In genomic region chr14:16365362-16366173, GRCm38 (mm10) we compare ENCODE assay signal across 8 mouse cellular contexts. TPM values are rescaled to one million over a fixed set of nuclear protein-coding genes. Genes with fewer than 3 reads are reported as not detected.
DNase-seq lines count a peak whose midpoint lies in the region; ATAC-seq and TF ChIP-seq lines count a peak whose summit lies in the region.

No protein-coding gene starts in this region.

- H3K9ac ChIP-seq in heart, embryonic 16.5 days (ENCODE audit: low read length): peak overlapping the region; percentile 95
- H3K9ac ChIP-seq in liver, embryonic 16.5 days (ENCODE audit: low read depth, low read length): peak overlapping the region; percentile 99
- peak overlapping the region; percentile 99 for H3K9ac ChIP-seq in neural tube, embryonic 12.5 days
- peak overlapping the region; percentile 96 for H3K9ac ChIP-seq in stomach, postnatal 0 days (ENCODE audit: low read length)

- peak overlapping the region; percentile 81 for H3K4me2 ChIP-seq in heart, embryonic 16.5 days (ENCODE audit: low read depth, low read length)
- H3K4me2 ChIP-seq in liver, embryonic 16.5 days (ENCODE audit: low read depth, low read length): peak overlapping the region; percentile 70
- H3K4me2 ChIP-seq in neural tube, embryonic 12.5 days (replicated peaks): peak overlapping the region; percentile 81
- H3K4me2 ChIP-seq in stomach, postnatal 0 days (replicated peaks; ENCODE audit: low read depth): peak overlapping the region; percentile 84

- peak overlapping the region; percentile 85 for H3K4me3 ChIP-seq in brown adipose tissue, adult 24 weeks (ENCODE audit: insufficient read depth, low read depth, low read length)
- peak overlapping the region; percentile 93 for H3K4me3 ChIP-seq in forebrain, embryonic 10.5 days
- peak overlapping the region; percentile 69 for H3K4me3 ChIP-seq in heart, embryonic 16.5 days (ENCODE audit: low read length)
- H3K4me3 ChIP-seq in liver, embryonic 16.5 days (ENCODE audit: low read depth, low read length): peak overlapping the region; percentile 96
- peak overlapping the region; percentile 97 for H3K4me3 ChIP-seq in neural tube, embryonic 12.5 days
- H3K4me3 ChIP-seq in stomach, postnatal 0 days (ENCODE audit: low read depth, low read length): peak overlapping the region; percentile 95

- TF ChIP-seq EP300 in stomach, postnatal 0 days (optimal IDR thresholded peaks at IDR 0.05): no peak

- peak overlapping the region; percentile 92 for H3K27ac ChIP-seq in brown adipose tissue, adult 24 weeks (replicated peaks; ENCODE audit: low read depth, low read length)
- H3K27ac ChIP-seq in forebrain, embryonic 10.5 days: peak overlapping the region; percentile 99
- peak overlapping the region; percentile 94 for H3K27ac ChIP-seq in heart, embryonic 16.5 days (ENCODE audit: low read length)
- H3K27ac ChIP-seq in liver, embryonic 16.5 days (ENCODE audit: low read length): peak overlapping the region; percentile 97
- peak overlapping the region; percentile 98 for H3K27ac ChIP-seq in neural tube, embryonic 12.5 days
- H3K27ac ChIP-seq in stomach, postnatal 0 days (replicated peaks): peak overlapping the region; percentile 99

- H3K36me3 ChIP-seq in forebrain, embryonic 10.5 days (replicated peaks): peaks cover 14% of the 10 kb centered on the region
- H3K36me3 ChIP-seq in heart, embryonic 16.5 days (ENCODE audit: control insufficient read depth, insufficient read depth): no peaks in the 10 kb centered on the region
- no peaks in the 10 kb centered on the region for H3K36me3 ChIP-seq in liver, embryonic 16.5 days (ENCODE audit: control insufficient read depth, insufficient read depth)
- H3K36me3 ChIP-seq in neural tube, embryonic 12.5 days: peaks cover 2% of the 10 kb centered on the region; the same call in 1 of the 2 replicates
- no peaks in the 10 kb centered on the region for H3K36me3 ChIP-seq in stomach, postnatal 0 days (ENCODE audit: control insufficient read depth, insufficient read depth, low read length)

- no peaks in the 10 kb centered on the region for H3K9me3 ChIP-seq in forebrain, embryonic 10.5 days
- no peaks in the 10 kb centered on the region for H3K9me3 ChIP-seq in heart, embryonic 16.5 days (replicated peaks; ENCODE audit: control insufficient read depth, low read length)
- H3K9me3 ChIP-seq in liver, embryonic 16.5 days (replicated peaks; ENCODE audit: control insufficient read depth, low read length): no peaks in the 10 kb centered on the region
- no peaks in the 10 kb centered on the region for H3K9me3 ChIP-seq in neural tube, embryonic 12.5 days
- H3K9me3 ChIP-seq in stomach, postnatal 0 days (ENCODE audit: control insufficient read depth, low read length): no peaks in the 10 kb centered on the region

- peak; percentile 47 for ATAC-seq in heart, embryonic 16.5 days (replicated peaks; ENCODE audit: extremely low read depth, insufficient read depth, low FRiP score)
- peak; percentile 67 for ATAC-seq in liver, embryonic 16.5 days (ENCODE audit: low read depth)
- ATAC-seq in neural tube, embryonic 12.5 days (ENCODE audit: low FRiP score, low read depth): peak; percentile 68
- ATAC-seq in stomach, postnatal 0 days (ENCODE audit: low FRiP score, low TSS enrichment): peak; percentile 74

- DNase-seq in CD4-positive, CD25-positive, alpha-beta regulatory T cell, adult 2 months (ENCODE audit: low read depth, low spot score): peak; percentile 76
- peak; percentile 72 for DNase-seq in forebrain, embryonic 10.5 days (ENCODE audit: extremely low spot score, low spot score)
- DNase-seq in kidney, postnatal 36 days: peak; percentile 66 to 81
- peak; percentile 79 for DNase-seq in stomach, postnatal 0 days (ENCODE audit: low spot score)

- under 1% methylated on average over 85 of the region's 87 CpGs for WGBS in forebrain, embryonic 10.5 days
- WGBS in heart, embryonic 16.5 days: under 1% methylated on average over 85 of the region's 87 CpGs
- WGBS in liver, embryonic 16.5 days (ENCODE audit: insufficient replicate concordance): under 1% methylated on average over 84 of the region's 87 CpGs
- under 1% methylated on average over 87 of the region's 87 CpGs for WGBS in neural tube, embryonic 12.5 days
- under 1% methylated on average over 73 of the region's 87 CpGs for WGBS in stomach, postnatal 0 days

- TF ChIP-seq CTCF in stomach, postnatal 0 days (IDR thresholded peaks at IDR 0.05; ENCODE audit: low read depth): no peak

- H3K27me3 ChIP-seq in forebrain, embryonic 10.5 days (ENCODE audit: poor library complexity, severe bottlenecking): no peaks in the 10 kb centered on the region
- no peaks in the 10 kb centered on the region for H3K27me3 ChIP-seq in heart, embryonic 16.5 days (ENCODE audit: control insufficient read depth, insufficient read depth, low read length)
- no peaks in the 10 kb centered on the region for H3K27me3 ChIP-seq in liver, embryonic 16.5 days (ENCODE audit: control insufficient read depth, insufficient read depth, low read depth, low read length)
- no peaks in the 10 kb centered on the region for H3K27me3 ChIP-seq in neural tube, embryonic 12.5 days (replicated peaks)
- no peaks in the 10 kb centered on the region for H3K27me3 ChIP-seq in stomach, postnatal 0 days (ENCODE audit: control insufficient read depth, insufficient read depth, low read length)

- H3K4me1 ChIP-seq in brown adipose tissue, adult 24 weeks (ENCODE audit: control insufficient read depth, insufficient read depth, insufficient read length, low read length): peaks cover 3% of the 10 kb centered on the region; the same call in 1 of the 2 replicates
- H3K4me1 ChIP-seq in forebrain, embryonic 10.5 days: peaks cover 28% of the 10 kb centered on the region
- H3K4me1 ChIP-seq in heart, embryonic 16.5 days (ENCODE audit: control insufficient read depth, insufficient read depth, low read length): peaks cover 18% of the 10 kb centered on the region
- peaks cover 17% of the 10 kb centered on the region for H3K4me1 ChIP-seq in liver, embryonic 16.5 days (ENCODE audit: control insufficient read depth, low read depth, low read length)
- peaks cover 14% of the 10 kb centered on the region for H3K4me1 ChIP-seq in neural tube, embryonic 12.5 days
- no peaks in the 10 kb centered on the region; the same call in 1 of the 2 replicates for H3K4me1 ChIP-seq in stomach, postnatal 0 days (replicated peaks; ENCODE audit: control insufficient read depth, insufficient read depth)

RNA-seq across cellular contexts. Expression of gene Top2b, which starts 0.6 kb away (rescaled TPM):
- 60.6 and 61.1 TPM in 2 replicates for polyA plus RNA-seq in brown adipose tissue, adult 24 weeks (2012; ENCODE audit: insufficient read depth, insufficient read length, missing spikeins)
- 68.7 and 71.4 TPM in 2 replicates for polyA plus RNA-seq in forebrain, embryonic 10.5 days (2016; fragmentation: Nextera tagmentation; extraction: Ambion mirVana)
- polyA plus RNA-seq in heart, embryonic 16.5 days (2015; fragmentation: Nextera tagmentation; extraction: Ambion mirVana): 23.4 and 24.9 TPM in 2 replicates
- polyA plus RNA-seq in liver, embryonic 16.5 days (2015; fragmentation: Nextera tagmentation; extraction: Ambion mirVana): 12.5 and 13.6 TPM in 2 replicates
- polyA plus RNA-seq in neural tube, embryonic 12.5 days (2016; fragmentation: Nextera tagmentation; extraction: Ambion mirVana): 126 and 169 TPM in 2 replicates
- 18.6 and 21.3 TPM in 2 replicates for polyA plus RNA-seq in stomach, postnatal 0 days (2015; fragmentation: Nextera tagmentation; extraction: Ambion mirVana)

Comparison
In these comparisons a context has a peak if more than half of its experiments do, and no peak if none do; other contexts are left out.
1. Peak in every context shown above with its lines: DNase-seq, ATAC-seq, H3K4me3 ChIP-seq and H3K27ac ChIP-seq.